In the genomic region with DNA sequence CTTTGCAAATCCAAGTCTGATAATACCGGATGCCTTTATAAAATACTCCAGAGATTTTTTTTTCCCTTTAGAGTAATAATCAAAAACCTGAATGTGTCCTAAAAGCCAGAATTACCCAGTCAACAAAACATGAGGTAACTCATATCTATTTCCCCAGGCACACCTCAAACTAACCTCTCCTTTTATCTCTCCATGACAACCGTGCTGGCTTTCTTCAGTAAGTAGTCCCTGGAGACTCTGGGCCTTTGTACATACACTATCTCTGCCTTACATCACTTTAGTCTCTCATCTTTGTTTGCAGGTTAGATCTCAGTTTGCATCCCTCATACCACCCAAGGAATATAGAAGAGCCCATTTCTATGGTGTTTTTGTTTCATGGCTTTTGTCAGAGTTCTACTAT, we compare ENCODE assay signal across 30 mouse cellular contexts.
DNase-seq lines count a peak whose midpoint lies in the region; ATAC-seq and TF ChIP-seq lines count a peak whose summit lies in the region.
"Had no signal": no experiment of that assay in that cellular context is flagged by ENCODE, and none has a peak within 500 bp of the region (broad histone marks: within the 10 kb centered on the region; RNA-seq: fewer than 3 reads in every experiment).

No protein-coding gene starts in this region.

- ATAC-seq in liver, embryonic 12.5 days, result peak; percentile 89
- ATAC-seq in liver, postnatal 0 days, result 0 out of 2 replicates have a peak, but pooled peaks have one; percentile 20
- ATAC-seq in activated CD4-positive, CD25-positive, alpha-beta regulatory T cell, adult 4 months, result no peak
- ATAC-seq: CD4-positive, CD25-positive, alpha-beta regulatory T cell, adult 4 months; forebrain, embryonic 13.5 days; hindbrain, postnatal 0 days; intestine, embryonic 15.5 days; midbrain, embryonic 16.5 days had no signal

- H3K79me2 ChIP-seq in CH12.LX (replicated peaks; ENCODE audit: control insufficient read depth, extremely low read depth, insufficient read depth, poor library complexity, severe bottlenecking) (no peaks in the 10 kb centered on the region), MEL (ENCODE audit: control insufficient read depth, insufficient read depth, low read length, poor library complexity) (no peaks in the 10 kb centered on the region)

- TF ChIP-seq RAD21 in CH12.LX (IDR thresholded peaks at IDR 0.05; ENCODE audit: low read depth, low read length) (no peak), MEL (IDR thresholded peaks at IDR 0.05; ENCODE audit: low read depth, low read length) (no peak)

- TF ChIP-seq POLR2A in CH12.LX (IDR thresholded peaks at IDR 0.05; ENCODE audit: low read depth, low read length) (no peak), MEL (IDR thresholded peaks at IDR 0.05; ENCODE audit: control insufficient read depth in 1 of 2, insufficient read depth in 1 of 2, low read depth in 1 of 2, low read length in 2 of 2, poor library complexity in 1 of 2) (no peak)

- no peaks in the 10 kb centered on the region for H3K36me3 ChIP-seq in CH12.LX (replicated peaks in 1 of 2; ENCODE audit: control insufficient read depth in 1 of 2, insufficient read depth in 1 of 2, low read length in 1 of 2)
- peaks cover 0 to 2% of the 10 kb centered on the region in 2 experiments; a peak in 1 of 4 replicates for H3K36me3 ChIP-seq in MEL (ENCODE audit: control insufficient read depth in 1 of 2, insufficient read depth in 2 of 2, low read length in 2 of 2)
- no peaks in the 10 kb centered on the region for H3K36me3 ChIP-seq in liver, embryonic 12.5 days
- no peaks in the 10 kb centered on the region for H3K36me3 ChIP-seq in liver, postnatal 0 days (replicated peaks; ENCODE audit: insufficient read depth, low read length)
- H3K36me3 ChIP-seq: embryonic facial prominence, embryonic 15.5 days; heart, embryonic 10.5 days; heart, embryonic 15.5 days; hindbrain, embryonic 12.5 days; intestine, embryonic 15.5 days; neural tube, embryonic 12.5 days had no signal

- DNase-seq in CH12.LX (ENCODE audit: extremely low read depth) (no peak), MEL (ENCODE audit: low read depth, low spot score) (peak; percentile 16)
- no peak for DNase-seq in liver, postnatal 0 days
- DNase-seq in adrenal gland, adult 2 months, result no peak
- no peak for DNase-seq in natural killer cell, adult 2 months (ENCODE audit: low spot score in 2 of 2)
- DNase-seq: adrenal gland, postnatal 25 days; cerebellum, adult 8-10 months; cerebellum, postnatal 36 days; gastrocnemius, postnatal 25 days; heart, adult 11 months; kidney, adult 8-10 months; kidney, postnatal 4 days; layer of hippocampus, postnatal 36 days; left cerebral cortex, postnatal 4 days; lung, embryonic 14.5 days; lung, postnatal 14 days had no signal

- TF ChIP-seq EP300 in CH12.LX (IDR thresholded peaks at IDR 0.05; ENCODE audit: low read length) (no peak), MEL (IDR thresholded peaks at IDR 0.05; ENCODE audit: low read depth in 1 of 2, low read length in 2 of 2) (peak in 1 of 2 experiments; percentile 52; a peak in 1 of 4 replicates)
- TF ChIP-seq EP300 in liver, postnatal 0 days (IDR thresholded peaks at IDR 0.05; ENCODE audit: low read depth), result peak; percentile 62; the same call in 1 of the 2 replicates

- H3K27ac ChIP-seq in CH12.LX (ENCODE audit: insufficient read depth, low read depth) (no peak overlapping the region), MEL (ENCODE audit: control insufficient read depth, low read depth, low read length) (no peak overlapping the region)
- H3K27ac ChIP-seq in liver, embryonic 12.5 days, result peak overlapping the region; percentile 68; the same call in 1 of the 2 replicates
- H3K27ac ChIP-seq in liver, postnatal 0 days (ENCODE audit: low read depth), result 0 out of 2 replicates have a peak overlapping the region, but pooled peaks have one; percentile 34
- H3K27ac ChIP-seq: embryonic facial prominence, embryonic 15.5 days; forebrain, embryonic 13.5 days; heart, embryonic 10.5 days; heart, embryonic 15.5 days; hindbrain, embryonic 12.5 days; hindbrain, postnatal 0 days; intestine, embryonic 15.5 days; kidney, postnatal 0 days; neural tube, embryonic 12.5 days had no signal

- H3K9me3 ChIP-seq in CH12.LX (replicated peaks; ENCODE audit: low read length) (peaks cover 3% of the 10 kb centered on the region), MEL (replicated peaks; ENCODE audit: insufficient read depth, low read length) (no peaks in the 10 kb centered on the region)
- no peaks in the 10 kb centered on the region for H3K9me3 ChIP-seq in liver, embryonic 12.5 days (replicated peaks)
- H3K9me3 ChIP-seq in liver, postnatal 0 days (ENCODE audit: low read length), result no peaks in the 10 kb centered on the region
- H3K9me3 ChIP-seq: embryonic facial prominence, embryonic 15.5 days; forebrain, embryonic 13.5 days; heart, embryonic 10.5 days; heart, embryonic 15.5 days; hindbrain, embryonic 12.5 days; intestine, embryonic 15.5 days; neural tube, embryonic 12.5 days had no signal

- in situ Hi-C loops in CH12.LX (cut with MboI; ENCODE audit: low pct_ligation_motif_present, low pct_unique_long_range_greater_than_20kb, low sequenced_read_pairs), result no loop called here

- TF ChIP-seq CTCF in CH12.LX (conservative IDR thresholded peaks at IDR 0.05 in 1 of 2, IDR thresholded peaks at IDR 0.05 in 1 of 2; ENCODE audit: low read depth in 2 of 2, low read length in 2 of 2) (no peak), MEL (IDR thresholded peaks at IDR 0.05 in 2 of 3, conservative IDR thresholded peaks at IDR 0.05 in 1 of 3; ENCODE audit: control insufficient read depth in 1 of 3, insufficient read depth in 1 of 3, low read depth in 2 of 3, low read length in 3 of 3, poor library complexity in 1 of 3, severe bottlenecking in 1 of 3) (no peak)
- no peak for TF ChIP-seq CTCF in liver, postnatal 0 days (IDR thresholded peaks at IDR 0.05; ENCODE audit: low read depth)

- no peak overlapping the region for H3K4me3 ChIP-seq in CH12.LX (replicated peaks in 1 of 3; ENCODE audit: low read depth in 2 of 3, low read length in 2 of 3, poor library complexity in 1 of 3)
- no peak overlapping the region for H3K4me3 ChIP-seq in MEL (ENCODE audit: control insufficient read depth in 1 of 2, insufficient read depth in 1 of 2, low read depth in 2 of 2, low read length in 2 of 2)
- H3K4me3 ChIP-seq in liver, embryonic 12.5 days, result no peak overlapping the region
- H3K4me3 ChIP-seq in liver, postnatal 0 days (ENCODE audit: low read depth, low read length), result no peak overlapping the region
- H3K4me3 ChIP-seq: embryonic facial prominence, embryonic 15.5 days; forebrain, embryonic 13.5 days; heart, embryonic 10.5 days; heart, embryonic 15.5 days; hindbrain, embryonic 12.5 days; intestine, embryonic 15.5 days; neural tube, embryonic 12.5 days had no signal

- H3K27me3 ChIP-seq in CH12.LX (replicated peaks), result no peaks in the 10 kb centered on the region
- no peaks in the 10 kb centered on the region for H3K27me3 ChIP-seq in MEL (ENCODE audit: control insufficient read depth in 1 of 2, insufficient read depth in 2 of 2, low read length in 2 of 2)
- no peaks in the 10 kb centered on the region for H3K27me3 ChIP-seq in liver, embryonic 12.5 days (replicated peaks)
- no peaks in the 10 kb centered on the region for H3K27me3 ChIP-seq in liver, postnatal 0 days (ENCODE audit: insufficient read depth, low read length)
- H3K27me3 ChIP-seq: embryonic facial prominence, embryonic 15.5 days; forebrain, embryonic 13.5 days; heart, embryonic 15.5 days; hindbrain, embryonic 12.5 days; intestine, embryonic 15.5 days; neural tube, embryonic 12.5 days had no signal

- WGBS in liver, embryonic 12.5 days (ENCODE audit: insufficient replicate concordance), result 21% methylated on average over 2 of the region's 2 CpGs
- 44% methylated on average over 2 of the region's 2 CpGs for WGBS in liver, postnatal 0 days (ENCODE audit: insufficient replicate concordance)

- no peak overlapping the region; the same call in 1 of the 2 replicates for H3K9ac ChIP-seq in CH12.LX (ENCODE audit: insufficient read depth, low read depth)
- no peak overlapping the region for H3K9ac ChIP-seq in MEL (ENCODE audit: control insufficient read depth, low read depth, low read length, poor library complexity, severe bottlenecking)
- no peak overlapping the region for H3K9ac ChIP-seq in liver, embryonic 12.5 days
- no peak overlapping the region for H3K9ac ChIP-seq in liver, postnatal 0 days (replicated peaks)
- H3K9ac ChIP-seq: embryonic facial prominence, embryonic 15.5 days; forebrain, embryonic 13.5 days; heart, embryonic 15.5 days; hindbrain, embryonic 12.5 days; intestine, embryonic 15.5 days; lung, embryonic 14.5 days; neural tube, embryonic 12.5 days had no signal

- H3K4me1 ChIP-seq in CH12.LX (ENCODE audit: control insufficient read depth in 1 of 2, insufficient read depth in 2 of 2) (peaks cover 0 to 7% of the 10 kb centered on the region in 2 experiments; a peak in 2 of 4 replicates), MEL (ENCODE audit: control insufficient read depth in 1 of 2, insufficient read depth in 2 of 2, low read length in 2 of 2) (peaks cover 0 to 7% of the 10 kb centered on the region in 2 experiments; a peak in 2 of 4 replicates)
- peaks cover 32% of the 10 kb centered on the region for H3K4me1 ChIP-seq in liver, embryonic 12.5 days
- peaks cover 6% of the 10 kb centered on the region; the same call in 1 of the 2 replicates for H3K4me1 ChIP-seq in liver, postnatal 0 days (ENCODE audit: insufficient read depth)
- H3K4me1 ChIP-seq: forebrain, embryonic 13.5 days; neural tube, embryonic 12.5 days had no signal

- dilution Hi-C loops in CH12.LX (cut with MboI; ENCODE audit: extremely low pct_ligation_motif_present, extremely low pct_unique_long_range_greater_than_20kb, low sequenced_read_pairs), result no loop called here

- H3K4me2 ChIP-seq in CH12.LX (ENCODE audit: insufficient read depth, low read depth, poor library complexity, severe bottlenecking), result peak overlapping the region; percentile 31; the same call in 1 of the 2 replicates
- H3K4me2 ChIP-seq in liver, embryonic 12.5 days, result 0 out of 2 replicates have a peak overlapping the region, but pooled peaks have one; percentile 24
- H3K4me2 ChIP-seq in liver, postnatal 0 days (ENCODE audit: low read depth, low read length), result no peak overlapping the region
- H3K4me2 ChIP-seq: embryonic facial prominence, embryonic 15.5 days; forebrain, embryonic 13.5 days; heart, embryonic 15.5 days; hindbrain, embryonic 12.5 days; intestine, embryonic 15.5 days; lung, embryonic 14.5 days; midbrain, embryonic 11.5 days; neural tube, embryonic 12.5 days had no signal

TF ChIP-seq in CH12.LX, 34 proteins besides CTCF, POLR2A, EP300 and RAD21:
- TF ChIP-seq MAFK (IDR thresholded peaks at IDR 0.05; ENCODE audit: insufficient replicate concordance, low read length) (no peak), MAZ (IDR thresholded peaks at IDR 0.05; ENCODE audit: low read depth, low read length) (no peak), TCF12 (IDR thresholded peaks at IDR 0.05; ENCODE audit: low read depth, low read length) (no peak), CHD2 (IDR thresholded peaks at IDR 0.05; ENCODE audit: low read length) (no peak)

TF ChIP-seq in MEL, 35 proteins besides CTCF, POLR2A, EP300 and RAD21 (continues in another document):
- TF ChIP-seq USF1 (IDR thresholded peaks at IDR 0.05; ENCODE audit: low read depth, low read length), result no peak
- no peak for TF ChIP-seq ELF1 (IDR thresholded peaks at IDR 0.05; ENCODE audit: low read depth, low read length)
- TF ChIP-seq UBTF (IDR thresholded peaks at IDR 0.05; ENCODE audit: borderline replicate concordance, insufficient read depth, low read depth, low read length), result no peak
- no peak for TF ChIP-seq ZKSCAN1 (IDR thresholded peaks at IDR 0.05; ENCODE audit: low read depth, low read length)

Comparison
In these comparisons a context has a peak if more than half of its experiments do, and no peak if none do; other contexts are left out.
1. H3K27ac ChIP-seq: peak in liver, embryonic 12.5 days (single experiment) and liver, postnatal 0 days (single experiment); none in CH12.LX (single experiment) and MEL (single experiment).